Mouse (Mus musculus) forebrain, embryonic 16.5 days (tissue): ENCODE results near the gene Chst10. TPM values are rescaled to one million over a fixed set of nuclear protein-coding genes. Genes with fewer than 3 reads are reported as not detected.

Source experiments
- ATAC-seq: fragments of 200-750 bp; cut with Nextera tagmentation; 2 replicates; pipeline ENCODE4 v1.8.0; 2017; ENCODE audit warnings: mild to moderate bottlenecking, moderate library complexity
- H3K27ac ChIP-seq: fragments of 300-500 bp; sonication (generic); 2 replicates; pipeline ENCODE4 v1.5.1; 2014; ENCODE audit warnings: low read length, control low read depth
- H3K27me3 ChIP-seq: fragments of 300-500 bp; sonication (generic); replicated peaks from 2 replicates; pipeline ENCODE4 v1.6.1; 2014; ENCODE audit warnings: low read length; ENCODE audit not compliant: control insufficient read depth, insufficient read depth
- H3K36me3 ChIP-seq: fragments of 300-500 bp; sonication (generic); 2 replicates; pipeline ENCODE4 v1.6.1; 2014; ENCODE audit not compliant: control insufficient read depth, insufficient read depth
- H3K4me1 ChIP-seq: fragments of 300-500 bp; sonication (generic); replicated peaks from 2 replicates; pipeline ENCODE4 v1.6.1; 2014; ENCODE audit warnings: low read length; ENCODE audit not compliant: control insufficient read depth, insufficient read depth
- H3K4me2 ChIP-seq: fragments of 300-500 bp; sonication (generic); 2 replicates; pipeline ENCODE4 v1.6.1; 2014; ENCODE audit warnings: mild to moderate bottlenecking, low read length, control low read depth
- H3K4me3 ChIP-seq: fragments of 300-500 bp; sonication (generic); replicated peaks from 2 replicates; pipeline ENCODE4 v1.5.1; 2014; ENCODE audit warnings: mild to moderate bottlenecking, low read length, control low read depth
- H3K9ac ChIP-seq: fragments of 300-500 bp; sonication (generic); replicated peaks from 2 replicates; pipeline ENCODE4 v1.6.1; 2014; ENCODE audit warnings: low read depth, low read length, control low read depth
- H3K9me3 ChIP-seq: fragments of 300-500 bp; sonication (generic); 2 replicates; pipeline ENCODE4 v1.6.1; 2016; ENCODE audit warnings: low read length; ENCODE audit not compliant: control insufficient read depth
- WGBS: fragments of 180-500 bp; shearing (Covaris S2); extraction: QIAGEN DNeasy Blood & Tissue Kit; methylation state at CpG from one replicate; pipeline ENCODE4 v1.1.7; 2014; 5-methylcytosine and 5-hydroxymethylcytosine counted together
- polyA plus RNA-seq: library from polyadenylated mRNA; unstranded; fragments of >200 nt; fragmentation: Nextera tagmentation; extraction: Ambion mirVana; gene quantifications from 2 replicates; pipeline ENCODE4 v1.2.1, GENCODE M21; 2015

Gene Chst10
- polyA plus RNA-seq, 1 experiment from 2014 or later: 55.8 TPM

DNA sequence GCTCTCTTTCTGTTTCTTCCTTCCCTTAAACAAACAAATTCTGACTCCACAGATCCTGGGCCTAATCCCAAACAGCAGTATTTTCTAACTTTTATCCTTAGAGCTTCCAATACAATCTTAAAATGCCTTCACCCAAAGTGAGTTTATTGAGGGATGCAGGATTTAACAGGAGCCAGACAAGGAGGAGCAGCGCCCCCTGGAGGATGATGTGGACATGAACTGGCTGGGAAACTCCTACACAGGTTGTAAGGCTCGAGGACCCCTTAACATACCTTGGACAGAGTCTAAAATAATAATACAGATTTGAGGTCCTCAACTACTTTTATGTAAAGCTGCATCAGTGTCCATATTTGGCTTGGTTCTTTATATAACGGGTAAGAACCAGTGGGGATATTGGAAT, 41.8 kb downstream of the Chst10 start:
- no peaks in the 10 kb centered on the region for H3K27me3 ChIP-seq
- ATAC-seq: peak; percentile 50; the same call in 1 of the 2 replicates
- H3K4me1 ChIP-seq: no peaks in the 10 kb centered on the region
- H3K4me3 ChIP-seq: no peak overlapping the region
- H3K36me3 ChIP-seq: no peaks in the 10 kb centered on the region
- 8% methylated on average over 3 of the region's 3 CpGs for WGBS
- H3K4me2 ChIP-seq: no peak overlapping the region
- no peak overlapping the region for H3K9ac ChIP-seq
- no peak overlapping the region for H3K27ac ChIP-seq
- no peaks in the 10 kb centered on the region for H3K9me3 ChIP-seq

DNA sequence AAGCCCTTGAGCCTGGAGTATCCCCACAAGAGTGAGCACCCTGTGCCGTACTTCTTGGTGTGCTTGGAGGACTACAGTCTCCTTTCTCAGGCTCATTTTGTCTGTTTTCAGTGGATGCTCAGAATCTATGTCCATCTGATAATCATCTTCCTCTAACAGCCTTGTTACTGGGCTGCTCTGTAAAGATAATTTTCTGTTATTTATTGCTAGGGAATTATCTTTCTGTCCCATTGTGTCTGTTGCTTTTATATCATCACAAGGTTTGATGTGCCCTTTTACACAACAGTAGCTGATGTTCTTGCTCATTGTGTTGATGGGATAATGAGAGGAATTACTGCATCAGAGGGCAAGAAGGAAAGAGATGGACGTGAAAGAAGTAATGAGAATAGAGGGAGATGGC, 45.7 kb downstream of the Chst10 start:
- H3K27ac ChIP-seq: no peak overlapping the region
- H3K4me3 ChIP-seq: no peak overlapping the region
- H3K27me3 ChIP-seq: no peaks in the 10 kb centered on the region
- no peak overlapping the region for H3K9ac ChIP-seq
- peaks cover 15% of the 10 kb centered on the region for H3K4me1 ChIP-seq
- no peaks in the 10 kb centered on the region for H3K9me3 ChIP-seq
- WGBS: 59% methylated on average over 2 of the region's 2 CpGs
- H3K4me2 ChIP-seq: no peak overlapping the region
- no peaks in the 10 kb centered on the region for H3K36me3 ChIP-seq
- ATAC-seq: no peak

DNA sequence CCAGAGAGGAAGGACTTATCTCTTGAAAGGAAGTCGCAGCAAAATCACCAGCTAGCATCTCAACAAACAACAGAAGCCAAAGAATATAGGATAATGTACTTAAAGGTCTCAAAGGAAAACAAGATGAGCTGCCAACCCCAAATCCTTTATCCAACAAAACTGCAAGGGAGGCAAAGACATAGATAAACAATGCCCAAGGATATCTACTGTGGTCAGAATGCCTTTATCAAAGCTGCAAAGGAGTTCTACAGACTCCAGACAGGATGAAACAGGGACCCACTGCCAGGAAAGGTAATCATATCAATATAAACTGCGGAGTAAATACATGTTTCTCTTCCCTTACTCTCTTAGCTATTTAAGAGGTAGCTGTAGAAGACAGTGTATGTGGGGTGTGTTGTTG, 47.3 kb downstream of the Chst10 start:
- Histone ChIP-seq H3K9ac (no peak overlapping the region), H3K27ac (no peak overlapping the region), H3K4me2 (no peak overlapping the region), H3K27me3 (no peaks in the 10 kb centered on the region), H3K9me3 (no peaks in the 10 kb centered on the region), H3K4me3 (no peak overlapping the region), H3K36me3 (no peaks in the 10 kb centered on the region), H3K4me1 (peaks cover 15% of the 10 kb centered on the region)
- ATAC-seq: no peak
- 89% methylated on average over 2 of the region's 2 CpGs for WGBS

DNA sequence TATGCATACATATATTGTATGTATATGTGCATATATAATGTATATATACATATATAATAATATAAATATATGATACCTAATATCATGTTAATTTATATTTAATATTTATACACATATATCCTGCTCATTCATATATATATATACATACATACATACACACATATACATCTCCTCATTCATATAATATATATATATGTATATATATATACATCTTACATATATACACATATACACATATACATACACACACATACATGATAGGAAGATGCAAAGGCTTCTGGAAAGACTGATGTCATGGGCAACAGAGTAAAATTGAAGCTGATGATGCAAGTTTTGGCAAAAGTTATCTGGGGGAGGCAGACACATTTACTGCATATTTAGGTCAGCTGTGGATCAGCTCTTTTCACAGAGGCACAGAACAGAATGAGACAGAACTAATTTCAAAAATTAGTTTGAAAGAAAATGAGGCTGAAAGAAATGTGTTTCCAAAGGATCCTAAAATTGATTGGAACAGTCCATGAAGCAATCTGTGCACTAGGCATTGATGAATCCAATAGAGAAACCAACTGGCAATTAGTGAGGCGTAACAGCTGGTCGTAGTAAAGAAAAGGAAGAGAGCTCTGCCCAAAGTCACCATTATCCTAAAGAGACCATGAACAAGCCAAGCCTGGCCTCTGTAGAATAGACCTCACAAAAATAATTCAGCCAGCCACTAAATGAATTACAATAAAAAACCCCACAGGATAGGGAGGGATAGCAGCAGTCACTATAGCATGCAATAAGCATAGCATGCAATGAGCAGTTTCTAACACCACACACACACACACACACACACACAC, 49.3 kb downstream of the Chst10 start:
- ATAC-seq: peak; percentile 47; the same call in 1 of the 2 replicates
- WGBS: 21% methylated on average over 2 of the region's 2 CpGs
- Histone ChIP-seq H3K9me3 (no peaks in the 10 kb centered on the region), H3K27ac (peak overlapping the region; percentile 74; the same call in 1 of the 2 replicates), H3K36me3 (no peaks in the 10 kb centered on the region), H3K4me2 (peak overlapping the region; percentile 54), H3K4me1 (peaks cover 15% of the 10 kb centered on the region), H3K27me3 (no peaks in the 10 kb centered on the region), H3K9ac (peak overlapping the region; percentile 35; the same call in 1 of the 2 replicates), H3K4me3 (peak overlapping the region; percentile 39; the same call in 1 of the 2 replicates)

DNA sequence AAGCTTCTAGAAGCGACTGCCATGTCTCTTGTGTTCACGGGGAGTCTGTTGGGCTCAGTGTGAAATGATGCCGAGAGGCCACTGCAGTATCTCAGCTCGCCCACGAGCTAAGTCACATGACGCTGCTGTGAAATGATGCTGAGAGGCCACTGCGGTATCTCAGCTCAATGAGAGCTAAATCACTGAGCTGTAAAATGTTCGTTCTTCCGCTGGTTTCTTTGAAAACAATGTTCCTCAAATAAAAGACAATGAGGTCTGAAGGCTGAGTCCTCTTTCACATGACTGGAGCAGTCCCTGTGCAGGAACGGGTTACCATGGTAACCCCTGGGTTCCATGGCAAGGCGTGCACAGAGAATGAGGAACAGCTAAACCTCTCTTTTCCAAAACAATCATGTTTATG, 50.0 kb downstream of the Chst10 start:
- 3% methylated on average over 11 of the region's 11 CpGs for WGBS
- Histone ChIP-seq H3K4me2 (peak overlapping the region; percentile 54), H3K9ac (peak overlapping the region; percentile 35), H3K4me1 (peaks cover 18% of the 10 kb centered on the region), H3K27me3 (no peaks in the 10 kb centered on the region), H3K4me3 (peak overlapping the region; percentile 39), H3K36me3 (no peaks in the 10 kb centered on the region), H3K9me3 (no peaks in the 10 kb centered on the region), H3K27ac (peak overlapping the region; percentile 74)
- ATAC-seq: peak; percentile 94

DNA sequence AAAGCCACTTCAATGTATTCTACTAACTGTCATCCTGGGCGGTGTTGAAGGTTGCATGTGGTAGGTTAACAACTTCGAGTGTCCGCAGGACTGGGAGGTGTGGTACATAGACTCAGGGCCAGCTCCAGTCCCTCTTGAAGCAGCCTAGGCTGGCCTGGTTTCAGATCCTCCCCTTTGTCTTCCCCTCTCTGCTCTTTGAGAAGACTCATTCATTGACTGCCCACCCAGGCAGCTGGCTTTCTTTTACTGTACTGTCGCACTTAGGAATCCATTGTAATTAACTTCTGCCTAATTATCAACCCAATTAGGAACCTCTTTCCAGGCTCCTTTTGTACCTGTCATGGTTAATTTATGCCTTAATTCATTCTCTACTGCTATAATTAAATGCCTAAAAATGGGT, 54.7 kb downstream of the Chst10 start:
- Histone ChIP-seq H3K9me3 (no peaks in the 10 kb centered on the region), H3K27ac (no peak overlapping the region), H3K36me3 (no peaks in the 10 kb centered on the region), H3K27me3 (0 out of 2 replicates have a peak, but pooled peaks cover 3% of the 10 kb centered on the region), H3K4me2 (no peak overlapping the region), H3K4me1 (peaks cover 13% of the 10 kb centered on the region), H3K4me3 (no peak overlapping the region), H3K9ac (no peak overlapping the region)
- 0 out of 2 replicates have a peak, but pooled peaks have one; percentile 19 for ATAC-seq
- WGBS: 18% methylated on average over 4 of the region's 4 CpGs

DNA sequence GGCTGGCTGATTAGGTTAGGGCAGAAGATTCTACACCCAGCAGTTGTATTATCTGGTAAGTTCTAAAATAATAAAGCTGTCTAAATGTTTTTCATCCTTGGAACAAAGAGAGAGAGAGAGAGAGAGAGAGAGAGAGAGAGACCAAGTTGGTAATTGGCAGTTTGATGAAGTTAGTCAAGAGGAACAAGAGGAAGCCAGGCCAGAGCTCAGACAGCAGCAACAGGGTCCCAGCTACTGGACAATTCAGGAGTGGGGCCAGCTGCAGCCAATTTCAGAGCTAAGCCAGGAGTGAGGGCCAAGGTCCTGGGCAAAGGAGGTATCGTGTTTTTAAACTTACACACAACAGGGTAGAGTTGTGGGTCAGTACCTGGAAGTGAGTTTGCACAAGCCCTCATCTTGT, 55.1 kb downstream of the Chst10 start:
- ATAC-seq: no peak
- WGBS: 43% methylated on average over 1 of the region's 1 CpGs

DNA sequence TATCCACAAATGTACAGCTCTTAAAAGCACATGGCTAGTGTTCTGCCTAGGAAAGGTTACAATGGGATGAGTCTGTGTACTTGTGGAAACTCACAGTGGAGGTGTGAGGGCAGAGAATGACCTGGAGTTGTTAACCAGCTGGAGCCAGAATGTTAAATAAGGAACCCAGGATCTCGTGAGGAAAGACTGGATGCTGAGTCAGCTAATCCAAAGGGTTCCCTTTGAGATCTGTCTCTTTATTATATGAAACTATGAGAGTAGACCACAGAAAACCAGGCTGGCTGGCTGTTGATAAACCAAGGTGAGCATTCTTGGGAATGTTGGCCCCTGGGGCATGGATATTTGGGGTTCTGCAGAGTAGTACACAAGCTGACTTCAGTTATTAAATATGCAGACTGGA, 58.0 kb downstream of the Chst10 start:
- Histone ChIP-seq H3K27me3 (peaks cover 4% of the 10 kb centered on the region; the same call in 1 of the 2 replicates), H3K36me3 (no peaks in the 10 kb centered on the region), H3K9ac (no peak overlapping the region), H3K4me3 (no peak overlapping the region), H3K4me2 (no peak overlapping the region), H3K9me3 (no peaks in the 10 kb centered on the region), H3K27ac (no peak overlapping the region), H3K4me1 (peaks cover 9% of the 10 kb centered on the region)
- WGBS: 52% methylated on average over 1 of the region's 1 CpGs
- ATAC-seq: no peak

More for the DNA sequence above, 55.1 kb downstream of the Chst10 start:
- Histone ChIP-seq H3K9ac (no peak overlapping the region), H3K4me3 (no peak overlapping the region), H3K27ac (no peak overlapping the region), H3K9me3 (no peaks in the 10 kb centered on the region), H3K36me3 (no peaks in the 10 kb centered on the region), H3K27me3 (0 out of 2 replicates have a peak, but pooled peaks cover 4% of the 10 kb centered on the region), H3K4me1 (peaks cover 10% of the 10 kb centered on the region), H3K4me2 (no peak overlapping the region)

DNA sequence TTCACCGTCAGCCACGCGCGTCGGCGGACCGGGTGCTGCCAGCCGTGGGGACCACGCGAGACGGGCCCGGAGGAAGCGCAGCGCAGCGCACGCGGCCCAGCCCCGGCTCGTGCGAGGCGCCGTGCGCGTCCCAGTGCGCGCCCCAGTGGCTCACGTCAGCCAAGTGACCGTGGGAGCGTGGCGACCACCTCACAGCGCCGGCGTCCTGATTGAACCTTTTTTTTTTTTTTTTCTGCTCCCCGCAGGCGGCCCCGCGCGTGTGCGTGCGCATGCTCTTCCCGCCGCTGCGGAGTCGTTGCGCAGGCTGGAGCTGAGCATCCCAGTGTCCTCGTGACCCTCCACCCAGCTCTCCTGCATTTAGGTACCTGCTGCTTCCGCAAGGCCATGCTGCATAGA, 61.5 kb downstream of the Chst10 start, which contains the start of gene Lonrf2:
Gene Lonrf2, minus strand, starts transcription at position 235 of the 396 bp plus-strand sequence.
- peaks cover 10% of the 10 kb centered on the region; the same call in 1 of the 2 replicates for H3K4me1 ChIP-seq
- peak within 1 kb of the TSS; percentile 89 for H3K9ac ChIP-seq
- peaks cover 2% of the 10 kb centered on the region; the same call in 1 of the 2 replicates for H3K27me3 ChIP-seq
- WGBS: under 1% methylated on average over 47 of the region's 47 CpGs
- no peaks in the 10 kb centered on the region for H3K36me3 ChIP-seq
- peak within 1 kb of the TSS; percentile 98 for H3K4me2 ChIP-seq
- peak within 1 kb of the TSS; percentile 84 for H3K27ac ChIP-seq
- no peaks in the 10 kb centered on the region for H3K9me3 ChIP-seq
- peak within 1 kb of the TSS; percentile 60 for H3K4me3 ChIP-seq
- peak; percentile 91 for ATAC-seq
